Mouse (Mus musculus): Measurements from ENCODE around the gene Bex4. TPM values are rescaled to one million over a fixed set of nuclear protein-coding genes. Genes with fewer than 3 reads are reported as not detected.
"Not testable (repeated sequence)": the region's sequence is repeated elsewhere in the genome, so short reads cannot be mapped to it uniquely, and the experiment has no call there.

The Bex4 gene
- total RNA-seq (2021): 1 to 10 TPM; 5.7 to 6.0 TPM
- long read RNA-seq, experiment 1, partial matches to known transcripts: 0 of 2 reads
- long read RNA-seq, experiment 1, other reads (novel, unspliced or antisense): 0 of 2 reads
- long read RNA-seq, experiment 2, partial matches to known transcripts: 0 of 3 reads
- long read RNA-seq, experiment 2, other reads (novel, unspliced or antisense): 0 of 3 reads

GRCm38 (mm10) chrX:136138827-136139639 lies at the start of gene Bex4:
Gene Bex4 (plus strand): TSS chrX:136138996.
- DNase-seq (ENCODE audit: low spot score in 2 of 2): not testable (repeated sequence)

GRCm38 (mm10) chrX:136092497-136093279 lies 46.1 kb upstream of the Bex4 start:
- DNase-seq (ENCODE audit: low spot score in 2 of 2): no peak

DNA sequence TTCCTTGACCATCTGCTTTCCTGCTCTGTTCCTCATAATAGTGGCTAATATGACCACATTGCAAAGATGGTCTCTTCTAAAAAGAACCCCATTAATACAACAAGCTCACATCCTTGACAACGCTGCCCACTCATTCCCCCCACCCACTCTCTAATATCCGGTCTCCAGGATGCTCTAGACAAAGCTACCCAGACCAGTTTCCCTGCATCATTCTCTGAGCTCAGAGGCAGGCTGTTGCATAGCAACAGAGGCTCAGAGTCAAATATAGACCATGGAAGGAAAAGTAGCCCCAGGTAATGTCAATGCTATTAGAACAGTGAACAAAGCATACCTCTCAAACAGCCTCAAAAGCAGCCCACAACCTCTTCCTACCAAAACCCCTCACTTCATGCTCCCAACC lies 44.4 kb upstream of the Bex4 start:
- DNase-seq (ENCODE audit: low spot score in 2 of 2): no peak

DNA sequence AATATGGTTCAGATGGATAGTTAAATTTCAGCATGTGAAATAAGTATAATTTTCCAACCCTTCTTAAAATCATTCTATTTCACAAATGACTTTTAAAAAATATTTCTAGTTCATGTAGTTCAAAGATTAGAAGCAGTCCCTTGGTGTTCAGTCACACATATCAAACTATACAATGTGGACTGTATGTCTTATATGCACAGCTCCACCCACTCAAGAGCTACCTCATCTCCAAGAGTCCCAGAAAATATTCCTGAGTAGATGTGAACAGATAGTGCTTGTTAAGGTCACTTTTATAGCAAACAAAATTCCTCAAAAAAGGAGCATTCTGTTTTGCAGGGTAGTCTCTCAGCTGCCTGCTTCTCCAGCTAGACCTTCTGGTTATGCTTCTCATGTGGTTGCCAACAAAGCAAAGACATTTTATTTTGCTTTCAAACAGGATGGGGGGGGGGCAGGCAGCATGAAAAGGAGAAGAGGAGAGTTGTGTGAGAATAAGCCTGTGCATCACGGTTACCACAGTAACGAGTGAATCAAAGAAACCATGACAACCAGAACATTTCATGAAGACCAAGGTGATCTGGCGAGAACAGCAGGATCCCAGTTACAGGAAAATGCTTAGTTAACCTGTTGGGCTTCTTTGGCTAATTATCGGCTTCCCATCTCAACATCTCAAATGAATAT lies 34.6 kb upstream of the Bex4 start:
- DNase-seq (ENCODE audit: low spot score in 2 of 2): no peak

DNA sequence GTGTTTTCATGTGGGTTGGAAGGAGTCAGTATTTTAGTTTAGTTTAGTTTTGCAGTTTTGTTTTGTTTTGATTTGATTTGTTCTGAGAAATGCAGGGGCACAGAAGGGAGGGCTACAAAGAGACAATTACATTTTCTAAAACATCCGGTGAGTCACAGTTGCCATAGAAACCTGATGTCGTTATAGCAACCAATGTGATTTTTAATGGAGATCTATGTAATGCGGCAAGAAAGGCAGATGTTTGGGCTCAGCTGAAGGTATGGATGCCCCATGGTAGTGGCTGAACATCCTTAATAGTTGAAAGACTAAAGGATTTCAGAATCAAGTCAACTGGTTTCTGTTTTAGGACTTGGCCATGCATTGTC lies 34.1 kb upstream of the Bex4 start:
- no peak for DNase-seq (ENCODE audit: low spot score in 2 of 2)

- DNase-seq (ENCODE audit: low spot score in 2 of 2): peak in 1 of 2 experiments; percentile 18
Measured at GRCm38 (mm10) chrX:136107942-136108341, 30.9 kb upstream of the Bex4 start.

DNA sequence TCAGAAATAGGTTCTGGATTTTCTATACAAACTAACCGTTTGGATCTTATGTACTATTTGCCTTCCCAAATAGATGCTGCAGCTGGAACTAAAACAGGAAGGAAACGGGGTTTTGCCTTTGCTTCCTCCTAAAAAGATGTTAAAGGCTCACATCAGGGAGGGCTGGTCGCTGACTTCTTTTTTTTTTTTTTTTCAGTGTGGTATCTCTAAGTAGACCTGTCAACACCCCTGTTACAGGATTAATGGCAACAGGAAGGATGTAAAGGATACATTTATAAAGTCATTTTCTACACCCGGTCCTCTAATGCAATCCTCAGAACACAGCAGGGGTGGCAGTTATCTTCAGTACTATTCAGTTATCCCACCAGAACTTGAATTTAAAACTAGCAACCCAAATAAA lies 23.8 kb upstream of the Bex4 start:
- no peak for DNase-seq (ENCODE audit: low spot score in 2 of 2)

DNA sequence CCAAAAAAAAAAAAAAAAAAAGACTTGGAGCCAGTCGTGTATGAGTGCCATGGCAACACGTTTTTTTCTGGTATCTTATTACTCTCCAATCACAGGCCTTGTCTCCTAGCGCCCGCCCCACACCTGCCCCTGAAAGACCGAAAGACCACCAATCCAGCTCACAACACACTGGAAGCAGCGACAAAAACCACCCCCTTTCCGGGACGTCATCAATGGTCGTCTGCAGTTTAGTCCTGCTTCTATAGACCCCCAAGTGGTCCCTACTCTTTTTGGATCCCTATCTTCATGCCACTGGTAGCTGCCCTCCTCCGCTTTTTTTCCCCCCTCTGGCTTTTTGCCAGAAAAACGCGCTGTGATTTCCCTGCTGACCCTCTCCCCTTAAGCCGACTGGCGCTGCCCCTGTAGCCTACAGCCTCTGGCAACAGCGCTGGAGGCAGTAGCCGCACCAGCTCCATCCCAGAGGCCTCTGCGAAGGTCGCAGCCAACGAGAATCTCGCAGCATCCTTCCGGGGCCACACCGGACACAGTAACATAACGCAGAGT lies 23.3 kb upstream of the Bex4 start:
- DNase-seq (ENCODE audit: low spot score in 2 of 2): peak in 1 of 2 experiments; percentile 17

- DNase-seq (ENCODE audit: low spot score in 2 of 2): no peak
Measured at GRCm38 (mm10) chrX:136127038-136127743, 11.6 kb upstream of the Bex4 start.

GRCm38 (mm10) chrX:136127744-136128064 lies 11.1 kb upstream of the Bex4 start:
- peak; percentile 17 to 51 for DNase-seq (ENCODE audit: low spot score in 2 of 2)

- DNase-seq (ENCODE audit: low spot score in 2 of 2): no peak
Measured at GRCm38 (mm10) chrX:136135559-136135958, 3.2 kb upstream of the Bex4 start.

DNA sequence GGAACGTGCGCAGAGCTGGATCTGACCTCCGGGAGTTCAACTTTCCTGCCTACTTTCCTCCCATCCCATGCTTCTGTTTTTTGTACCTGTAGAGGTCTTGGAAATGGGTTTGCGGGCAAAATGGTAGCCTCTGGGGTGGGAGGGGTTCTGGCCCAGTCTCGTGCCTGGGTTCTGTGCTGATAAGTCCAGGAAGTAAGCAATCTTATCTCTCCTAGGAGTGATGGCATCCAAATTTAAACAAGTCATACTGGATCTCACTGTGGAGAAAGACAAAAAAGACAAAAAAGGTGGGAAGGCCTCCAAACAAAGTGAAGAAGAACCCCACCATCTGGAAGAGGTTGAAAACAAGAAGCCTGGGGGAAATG lies 826 bp downstream of the Bex4 start:
- DNase-seq (ENCODE audit: low spot score in 2 of 2): not testable (repeated sequence)

DNA sequence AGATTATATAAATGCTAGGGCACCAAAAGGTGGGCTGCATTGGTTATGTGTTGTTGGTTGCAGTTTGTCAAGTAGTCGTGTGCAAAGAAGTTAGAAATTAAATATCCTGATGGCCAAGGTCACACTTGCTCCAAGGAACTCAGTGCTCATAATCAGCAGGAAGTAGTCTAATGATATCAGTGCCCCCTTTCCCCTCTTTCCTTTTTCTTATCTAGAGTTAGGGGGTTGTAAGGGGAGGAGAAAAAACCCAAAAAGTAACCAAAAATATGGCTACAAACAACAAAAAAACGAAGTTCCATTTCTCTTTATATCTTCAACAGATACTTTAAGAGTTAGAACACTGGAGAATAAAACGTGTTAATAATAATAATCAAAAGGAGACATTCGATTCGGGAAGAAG lies 2.6 kb downstream of the Bex4 start:
- no peak for DNase-seq (ENCODE audit: low spot score in 2 of 2)

DNA sequence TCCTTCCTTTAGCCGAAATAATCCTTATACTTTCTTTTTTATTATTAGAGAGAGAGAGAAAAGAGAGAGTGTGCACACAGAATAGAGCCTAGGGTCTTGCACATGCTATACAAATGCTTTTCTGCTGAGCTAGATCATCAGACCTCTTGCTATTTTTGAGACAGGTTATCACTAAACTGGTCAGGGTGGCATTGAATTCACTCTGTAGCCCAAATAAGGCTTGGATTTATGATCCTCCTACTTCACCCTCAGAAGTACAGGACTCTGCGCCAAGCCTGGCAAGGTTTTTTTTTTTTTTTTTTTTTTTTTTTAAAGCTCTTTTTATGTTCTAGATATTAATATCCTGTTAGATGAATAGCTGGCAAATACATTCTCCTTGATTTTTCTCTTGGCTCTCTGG lies 4.9 kb downstream of the Bex4 start:
- DNase-seq (ENCODE audit: low spot score in 2 of 2): no peak

DNA sequence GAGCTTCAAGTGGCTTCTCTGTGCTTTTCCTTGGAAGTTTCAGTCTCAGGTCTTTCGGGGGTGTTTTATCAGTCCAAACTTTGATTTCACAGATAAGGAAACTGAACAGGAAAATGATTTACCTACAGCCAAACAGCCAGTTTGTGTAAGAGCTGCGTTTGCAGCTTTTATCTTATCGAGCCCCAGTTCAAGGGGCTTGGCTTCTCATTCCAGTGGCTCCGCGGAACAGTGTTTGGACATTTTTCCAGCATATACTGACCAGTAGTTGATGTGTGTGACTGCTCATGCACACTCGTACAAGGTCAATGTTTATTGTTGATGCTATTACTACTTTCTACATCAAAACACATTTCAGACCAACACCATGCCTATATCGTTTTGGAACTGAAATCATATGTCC lies 5.4 kb downstream of the Bex4 start:
- DNase-seq (ENCODE audit: low spot score in 2 of 2): no peak

GRCm38 (mm10) chrX:136170625-136171024 lies 31.8 kb downstream of the Bex4 start:
- no peak for DNase-seq (ENCODE audit: low spot score in 2 of 2)

GRCm38 (mm10) chrX:136171189-136172117 lies 32.7 kb downstream of the Bex4 start:
- peak; percentile 13 to 24 for DNase-seq (ENCODE audit: low spot score in 2 of 2)

- DNase-seq (ENCODE audit: low spot score in 2 of 2): peak; percentile 51 to 53
Measured at GRCm38 (mm10) chrX:136172118-136172551, 33.3 kb downstream of the Bex4 start, which contains the start of gene Tceal8. Gene Tceal8 (minus strand): TSS chrX:136172342.

DNA sequence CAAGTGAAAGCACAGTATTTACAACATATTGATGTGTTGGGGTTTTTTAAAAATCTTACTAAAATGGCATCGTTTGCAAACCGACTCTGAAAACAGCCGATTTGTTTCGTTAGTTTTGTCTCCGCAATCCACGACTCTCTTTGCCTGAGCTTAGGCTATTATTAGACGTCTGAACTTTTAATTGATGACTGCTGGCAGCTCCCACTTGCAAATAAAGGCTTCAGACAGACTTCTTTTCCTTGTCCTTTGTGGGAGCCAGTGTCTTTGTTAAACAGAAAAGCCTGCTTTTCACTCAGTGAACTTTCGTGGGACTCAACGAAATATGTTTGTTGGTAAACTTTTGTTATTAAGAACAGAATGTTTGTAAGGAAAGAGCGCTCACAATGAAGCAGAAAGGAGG lies 34.0 kb downstream of the Bex4 start:
- DNase-seq (ENCODE audit: low spot score in 2 of 2): no peak

All from adrenal gland, adult 18-20 months (tissue).